Mouse (Mus musculus) left cerebral cortex, adult 18-20 months (tissue): ENCODE data around the gene Abca16. TPM values are rescaled to one million over a fixed set of nuclear protein-coding genes. Genes with fewer than 3 reads are reported as not detected.

Experiments used
- DNase-seq, 2 experiments: peaks; one replicate each; pipeline ENCODE4 v3.0.0; 2021 to 2022; ENCODE audit warnings: low spot score in 2 of 2, mixed read lengths in 1 of 2
- long read RNA-seq, 2 experiments: library from polyadenylated mRNA; stranded (forward); transcript quantifications; one replicate each; pipeline ENCODE4 v2.0.0; 2021
- total RNA-seq, 2 experiments: library from RNA; stranded (reverse); gene quantifications; 2 replicates each; pipeline ENCODE4 v1.2.3; 2021

The Abca16 gene
- total RNA-seq, result not detected
- long read RNA-seq, experiment 1, result 0 reads
- long read RNA-seq, experiment 2, result 0 reads

DNA sequence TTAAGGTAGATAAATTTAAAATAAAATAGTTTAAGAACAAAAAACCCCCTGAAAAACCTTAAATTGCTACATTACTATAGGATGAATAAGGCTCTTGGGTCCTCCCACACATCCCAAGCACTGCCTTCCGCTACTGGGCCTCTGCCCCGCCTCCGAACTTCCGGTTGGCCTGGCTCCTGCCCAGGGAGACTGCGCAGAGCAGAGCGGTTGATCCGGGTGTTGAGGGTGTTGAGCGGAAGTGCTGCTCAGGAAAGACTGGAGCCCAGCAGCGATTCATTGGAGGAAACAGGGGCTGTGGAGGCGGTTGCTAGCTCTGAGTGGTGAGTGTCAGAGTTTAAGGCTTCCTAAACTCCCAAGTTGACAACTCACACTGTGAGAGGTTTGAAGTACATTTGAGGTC, at the start of gene Abca16:
Gene Abca16 (plus strand): TSS at position 201 of the 400 bp plus-strand sequence.
- no peak for DNase-seq

DNA sequence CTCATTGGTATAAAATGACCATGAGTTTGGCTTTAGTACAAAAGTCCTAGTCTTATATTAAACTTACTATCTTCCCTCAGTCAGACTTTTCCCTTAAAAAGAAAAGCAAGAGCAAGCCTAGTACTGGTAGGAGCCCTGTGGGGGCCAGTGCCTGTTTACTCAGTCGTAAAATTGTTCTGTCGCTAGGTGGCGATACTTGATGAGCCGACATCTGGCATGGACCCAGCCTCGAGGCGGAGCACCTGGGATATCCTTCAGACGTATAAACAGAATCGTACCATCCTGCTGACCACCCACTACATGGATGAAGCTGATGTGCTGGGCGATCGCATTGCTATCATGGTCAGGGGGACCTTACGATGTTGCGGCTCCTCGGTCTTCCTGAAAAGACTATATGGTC, 48.3 kb upstream of the Abca16 start:
- DNase-seq, result no peak

DNA sequence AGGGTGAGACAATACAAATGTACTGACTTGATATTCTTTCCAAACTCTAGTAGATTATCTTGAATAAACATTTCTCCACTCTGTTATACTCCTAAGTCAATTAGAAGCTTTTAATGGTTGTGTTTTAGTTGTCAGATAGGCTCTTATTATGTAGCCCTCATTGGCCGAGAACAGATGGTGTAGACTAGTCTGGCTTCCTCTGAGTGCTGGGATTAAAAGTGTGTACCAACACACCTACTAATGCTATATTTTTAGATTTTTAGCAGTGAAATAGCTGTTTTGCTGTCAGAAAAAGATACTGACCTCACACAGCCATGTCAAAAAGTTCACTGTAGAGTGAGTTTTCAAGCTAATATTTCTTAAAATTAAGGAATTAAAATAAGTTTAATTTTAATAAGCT, 2.9 kb downstream of the Abca16 start:
- DNase-seq, result no peak

DNA sequence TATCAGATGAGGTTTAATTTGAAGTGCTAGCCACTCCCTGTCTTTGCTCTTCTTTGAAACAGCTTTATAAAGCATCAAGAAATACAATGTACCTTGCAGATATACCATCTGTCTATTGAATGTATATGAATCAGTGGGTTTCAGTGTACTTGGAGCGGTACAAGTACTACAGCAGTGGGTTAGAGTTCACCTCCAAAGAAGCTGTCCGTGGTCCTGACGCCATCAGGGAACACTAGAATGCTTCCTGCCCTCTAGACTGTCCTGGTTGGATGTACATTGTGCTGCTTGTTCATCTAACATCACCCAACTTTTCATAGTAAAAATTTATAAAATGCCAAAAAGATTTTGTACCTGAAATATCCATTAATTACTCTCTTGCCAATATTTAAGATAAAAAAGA, 17.2 kb downstream of the Abca16 start:
- DNase-seq, result no peak

DNA sequence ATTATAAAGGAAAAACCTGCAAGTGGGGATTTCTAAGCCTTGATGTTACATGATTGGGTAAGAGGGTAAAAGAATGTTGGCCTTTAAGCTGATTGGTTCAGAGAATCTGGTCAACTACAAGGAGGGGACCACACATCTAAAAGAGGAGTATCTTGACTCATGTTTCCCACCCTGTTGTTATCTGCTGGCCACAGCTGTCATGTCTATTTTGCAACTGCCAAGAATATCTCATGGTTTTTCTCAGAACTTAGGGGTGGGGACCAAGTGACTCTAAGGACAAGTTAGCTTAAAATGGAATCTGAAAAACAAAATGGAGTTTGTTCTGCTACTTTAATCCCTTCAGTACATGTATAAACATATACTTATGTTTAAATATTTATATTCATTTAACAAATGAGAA, 22.0 kb downstream of the Abca16 start:
- no peak for DNase-seq

DNA sequence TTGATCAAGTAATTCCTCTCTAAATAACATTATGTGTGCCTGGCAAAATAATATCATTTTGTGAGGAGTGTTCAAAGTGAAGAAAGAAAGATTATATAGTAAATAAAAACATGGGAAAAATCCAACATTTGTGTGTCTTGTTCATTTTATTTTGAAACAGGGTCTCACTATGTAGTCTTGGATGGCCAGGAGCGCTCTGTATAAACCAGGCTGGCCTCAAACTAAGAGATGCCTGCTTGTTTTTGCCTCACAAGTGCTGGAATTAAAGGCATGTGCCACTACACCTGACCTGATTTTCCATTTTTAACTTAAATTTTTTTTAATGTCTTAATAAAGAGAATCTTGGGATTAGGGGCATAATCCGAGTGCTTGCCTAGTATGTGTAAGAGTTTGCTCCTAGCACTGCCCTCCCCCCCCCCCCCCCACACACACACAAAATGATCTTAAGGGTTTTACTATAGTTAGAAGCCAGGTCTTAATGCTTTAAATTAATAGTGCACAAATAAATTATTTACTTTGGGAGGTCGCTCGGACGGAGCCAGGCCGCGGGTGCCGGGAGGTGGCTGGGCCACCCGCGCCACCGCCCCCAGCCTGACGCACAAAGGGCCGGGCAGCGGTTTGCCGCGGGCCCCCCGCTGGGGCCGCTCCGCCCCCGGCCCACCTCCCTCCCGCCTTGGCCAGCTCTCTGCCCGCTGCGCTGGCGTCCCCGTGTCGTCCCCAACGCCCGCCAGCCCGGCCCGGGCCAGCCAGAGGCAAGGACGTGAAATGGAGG, 94.6 kb downstream of the Abca16 start:
- DNase-seq, result no peak

DNA sequence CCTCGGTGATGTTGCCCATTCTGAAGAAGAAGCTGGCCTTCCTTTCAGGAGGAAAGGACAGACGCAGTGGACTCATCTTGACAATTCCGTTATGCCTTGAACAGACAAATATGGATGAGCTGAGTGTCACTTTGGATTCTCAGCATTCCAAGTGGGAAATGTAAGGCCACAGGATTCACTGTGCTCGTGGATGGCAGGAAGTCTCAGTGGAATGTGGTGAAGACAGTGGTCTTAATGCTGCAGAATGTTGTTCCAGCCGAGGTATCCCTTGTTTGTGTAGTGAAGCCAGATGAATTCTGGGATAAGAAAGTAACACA, 95.2 kb downstream of the Abca16 start:
- DNase-seq, result no peak

DNA sequence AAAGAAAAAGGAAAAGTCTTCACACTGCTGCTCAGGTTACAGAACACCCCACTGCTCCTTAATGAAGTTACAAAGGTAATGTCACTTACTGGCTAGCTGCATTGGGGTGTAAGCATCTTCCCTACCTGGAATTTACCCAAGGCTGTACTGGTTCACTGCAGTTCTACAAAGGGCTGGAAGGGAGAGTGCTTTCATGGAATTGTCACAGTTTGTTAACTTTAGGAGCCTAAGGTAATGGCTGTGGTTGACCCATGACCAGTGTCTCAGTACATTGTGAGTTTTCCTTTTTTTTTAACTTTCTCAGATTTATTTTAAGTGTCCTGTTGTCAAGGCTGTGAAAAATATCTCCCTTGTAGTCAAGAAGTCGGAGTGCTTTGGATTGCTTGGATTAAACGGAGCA, 125.4 kb downstream of the Abca16 start:
- no peak for DNase-seq

DNA sequence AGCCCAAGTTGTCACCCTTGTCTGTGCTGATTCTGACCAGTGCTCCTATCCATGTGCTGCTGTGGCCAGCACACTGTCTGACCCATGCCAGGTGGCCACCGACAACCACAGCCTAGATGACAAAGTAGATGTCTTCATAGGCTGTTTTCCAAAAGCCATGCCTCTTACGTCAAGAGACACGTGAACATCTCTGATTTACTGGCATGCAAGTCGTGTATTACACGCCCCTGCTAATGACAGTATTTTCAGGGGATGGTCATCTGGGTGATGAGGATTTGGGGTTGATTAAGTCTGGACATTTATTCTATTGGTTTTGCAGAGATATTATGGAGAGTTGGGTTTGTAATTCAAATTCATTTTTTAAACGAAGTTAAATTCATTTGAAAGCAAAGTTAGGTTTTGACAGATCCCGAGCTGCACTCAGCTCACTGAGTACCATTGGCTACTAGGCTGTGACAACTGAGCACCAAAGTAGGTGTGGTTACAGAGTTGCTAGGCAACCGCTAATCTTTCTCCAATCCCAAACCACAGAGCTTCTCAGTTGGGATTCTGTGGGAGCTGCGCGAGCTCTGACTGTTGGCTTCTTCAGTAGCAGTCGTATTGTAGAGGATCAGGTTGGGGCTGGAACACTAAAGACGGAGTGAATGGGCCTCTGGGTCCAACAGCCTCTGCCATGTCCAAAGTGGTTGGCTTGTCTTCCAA, 143.2 kb downstream of the Abca16 start:
- DNase-seq, result peak in 1 of 2 experiments; percentile 3

DNA sequence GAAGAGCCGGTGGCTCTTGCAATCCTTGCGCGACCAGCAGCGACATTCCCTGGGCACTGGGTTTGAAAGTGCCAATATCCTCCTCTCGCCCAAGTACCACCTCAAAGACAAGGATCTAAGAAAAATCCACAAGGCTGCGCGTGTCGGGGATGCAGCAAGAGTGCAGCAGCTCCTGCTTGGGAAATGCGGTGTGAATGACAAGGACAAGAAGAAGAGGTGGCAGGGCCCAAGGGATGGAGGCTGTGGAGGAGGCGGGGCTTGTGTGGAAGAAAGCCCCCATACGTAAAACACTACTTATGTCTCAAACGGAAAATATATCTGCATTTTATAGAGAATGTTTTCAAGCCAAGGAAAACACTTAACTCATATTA, 143.7 kb downstream of the Abca16 start:
- no peak for DNase-seq

DNA sequence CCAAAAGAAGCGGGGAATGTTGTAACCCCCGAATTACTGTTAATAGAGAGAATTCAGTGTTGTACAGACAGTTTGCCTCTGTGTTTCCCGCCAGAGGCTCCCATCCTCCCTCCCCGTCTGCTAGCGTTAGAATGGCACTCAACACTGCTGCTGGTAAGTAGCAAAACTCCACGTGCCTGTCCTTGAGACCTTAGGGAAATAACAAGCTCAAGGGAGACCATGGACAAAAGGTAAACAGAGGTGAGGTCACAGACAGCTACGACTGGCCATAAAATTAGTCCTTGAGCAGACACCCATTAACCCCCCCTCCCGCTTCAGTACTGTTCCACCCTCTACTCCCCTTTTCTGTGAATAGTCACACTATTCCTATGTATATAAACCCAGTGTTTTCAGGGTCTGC, 157.9 kb downstream of the Abca16 start:
- DNase-seq, result no peak

DNA sequence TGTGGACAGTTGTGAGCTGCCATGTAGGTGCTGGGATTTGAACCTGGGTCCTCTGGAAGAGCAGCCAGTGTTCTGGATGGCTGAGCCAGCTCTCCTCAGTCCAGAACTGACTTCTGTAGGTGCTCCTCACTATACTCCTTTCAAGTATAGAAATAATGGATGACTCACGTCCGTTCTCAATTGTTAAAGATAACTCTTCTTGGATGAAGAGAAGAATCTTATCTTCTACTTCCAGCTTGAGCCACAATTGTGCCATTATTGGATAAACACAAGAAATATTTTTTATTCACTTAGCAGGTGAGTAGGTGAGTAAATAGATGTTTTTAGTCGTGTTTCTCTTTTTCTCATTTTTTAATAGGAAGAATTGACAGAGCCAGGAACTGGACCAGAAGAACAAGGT, 167.1 kb downstream of the Abca16 start:
- DNase-seq, result no peak

Other genes starting within 250 kb of the Abca16 start
- under 1 TPM; 0.21 to 0.40 TPM for gene Anks4b, start 235.8 kb upstream of the Abca16 start, total RNA-seq
- gene Crym, start 207.5 kb upstream of the Abca16 start, total RNA-seq, result 10 to 100 TPM; 59.8 to 86.8 TPM
- not detected for gene Abca14, start 205.7 kb upstream of the Abca16 start, total RNA-seq
- not detected for gene Abca15, start 81.0 kb upstream of the Abca16 start, total RNA-seq
- 100 to 1,000 TPM; 243 to 247 TPM for gene Uqcrc2, start 225.5 kb downstream of the Abca16 start, total RNA-seq